Mouse (Mus musculus) heart, adult 2 months (tissue): ENCODE data around the gene Kcnip4.

ENCODE experiments used
- CTCF ChIP-seq: fragments of 200-600 bp; IDR thresholded peaks from 2 replicates; pipeline ENCODE4 v1.8.1; 2022; ENCODE audit warnings: antibody characterized with exemption, mild to moderate bottlenecking, moderate library complexity
- POLR2A ChIP-seq: fragments of 200-500 bp; IDR thresholded peaks from 2 replicates; pipeline ENCODE4 v1.6.1; 2011; ENCODE audit warnings: mild to moderate bottlenecking, low read depth, low read length, control low read depth; ENCODE audit not compliant: insufficient read depth

DNA sequence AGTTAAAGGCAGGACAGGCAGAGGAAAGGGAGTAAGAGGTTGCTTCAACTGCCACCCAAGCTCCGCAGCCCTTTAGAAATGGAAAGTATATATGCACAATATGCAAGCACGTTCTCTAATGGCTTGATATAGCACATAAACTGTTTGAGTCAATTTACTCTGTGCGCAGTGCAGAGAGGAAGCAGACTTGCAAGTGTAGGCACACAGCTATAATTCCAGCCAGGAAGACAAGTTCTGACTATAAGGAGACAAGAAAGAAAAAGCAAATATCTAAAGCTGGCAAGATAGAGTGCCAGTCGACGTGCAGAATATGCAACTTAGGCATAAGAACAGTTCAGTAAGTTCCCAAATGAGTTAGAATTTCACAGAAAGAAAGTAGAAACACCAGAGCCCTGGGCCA lies 175.2 kb downstream of the Kcnip4 start:
- TF ChIP-seq POLR2A = no peak
- TF ChIP-seq CTCF = no peak
